Mouse (Mus musculus): ENCODE results near the gene Prr5. TPM values are rescaled to one million over a fixed set of nuclear protein-coding genes. Genes with fewer than 3 reads are reported as not detected.
"Not testable (repeated sequence)": the region's sequence is repeated elsewhere in the genome, so short reads cannot be mapped to it uniquely, and the experiment has no call there.

The Prr5 gene
- total and polyA plus RNA-seq, 2 experiments from 2014 or later = 34.2 to 36.6 TPM

DNA sequence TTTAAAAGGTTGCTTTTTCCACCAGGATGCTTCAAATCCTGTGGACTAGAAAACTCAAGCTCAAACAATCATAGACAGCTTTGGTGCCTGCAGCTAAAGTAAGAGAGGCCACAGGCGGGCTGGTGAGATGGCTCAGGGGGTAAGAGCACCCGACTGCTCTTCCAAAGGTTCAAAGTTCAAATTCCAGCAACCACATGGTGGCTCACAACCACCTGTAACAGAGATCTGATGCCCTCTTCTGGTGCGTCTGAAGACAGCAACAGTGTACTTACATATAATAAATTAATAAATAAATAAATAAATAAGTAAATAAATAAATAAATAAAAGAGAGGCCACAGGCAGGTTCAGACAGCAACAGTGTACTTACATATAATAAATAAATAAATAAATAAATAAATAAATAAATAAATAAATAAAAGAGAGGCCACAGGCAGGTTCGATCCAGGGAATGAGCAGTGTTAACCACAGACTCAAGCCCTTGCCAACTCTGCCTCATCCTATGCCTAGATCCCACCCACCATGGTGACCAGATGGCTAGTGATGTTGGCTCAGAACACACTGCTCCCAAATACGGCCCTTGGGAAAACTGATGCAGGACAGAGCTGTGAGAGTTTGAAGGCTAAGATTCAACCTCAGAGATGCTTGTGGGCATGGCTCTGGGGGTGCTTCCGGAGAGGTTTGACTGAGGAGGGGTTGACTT lies 48.3 kb downstream of the Prr5 start:
- not testable (repeated sequence) for H3K4me2 ChIP-seq (ENCODE audit: low read depth, low read length); H3K27ac ChIP-seq; H3K36me3 ChIP-seq (ENCODE audit: insufficient read depth, low read length); ATAC-seq; H3K4me1 ChIP-seq (ENCODE audit: insufficient read depth, low read length); H3K27me3 ChIP-seq (ENCODE audit: insufficient read depth, low read length); H3K9ac ChIP-seq (replicated peaks; ENCODE audit: low read length); H3K9me3 ChIP-seq (ENCODE audit: low read length); H3K4me3 ChIP-seq (ENCODE audit: low read length)
- peak; percentile 33 for DNase-seq (ENCODE audit: low spot score)
- WGBS = 66% methylated on average over 6 of the region's 6 CpGs
- TF ChIP-seq CTCF (IDR thresholded peaks at IDR 0.05; ENCODE audit: low read depth) = 0 out of 2 replicates have a peak, but pooled peaks have one; percentile 26

DNA sequence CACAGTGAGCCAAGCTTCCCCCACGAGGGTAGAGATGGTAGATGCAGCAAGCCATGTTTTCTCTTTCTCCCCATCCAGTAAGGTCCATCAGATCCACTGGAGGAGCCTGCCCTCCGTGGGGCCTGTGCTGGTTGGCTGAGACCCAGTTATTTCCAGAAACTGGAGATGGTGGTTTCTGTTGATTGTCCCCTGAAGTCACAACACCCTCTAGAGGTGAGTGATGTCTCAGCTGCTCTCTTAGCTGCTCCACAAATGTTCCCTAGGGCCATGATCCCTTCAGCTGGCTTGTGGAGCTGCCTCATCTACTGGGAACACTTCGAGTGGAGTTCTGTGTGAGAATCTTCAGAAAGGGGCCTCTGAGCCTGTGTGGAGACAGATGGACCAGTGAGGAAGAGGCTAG lies 49.4 kb downstream of the Prr5 start:
- peaks cover 9% of the 10 kb centered on the region; the same call in 1 of the 2 replicates for H3K4me1 ChIP-seq (ENCODE audit: insufficient read depth, low read length)
- ATAC-seq (no peak), DNase-seq (ENCODE audit: low spot score) (no peak)
- TF ChIP-seq CTCF (IDR thresholded peaks at IDR 0.05; ENCODE audit: low read depth) = no peak
- H3K4me2 ChIP-seq (ENCODE audit: low read depth, low read length) = no peak overlapping the region
- no peak overlapping the region for H3K4me3 ChIP-seq (ENCODE audit: low read length)
- 67% methylated on average over 3 of the region's 3 CpGs for WGBS
- no peak overlapping the region for H3K9ac ChIP-seq (replicated peaks; ENCODE audit: low read length)
- H3K27ac ChIP-seq = no peak overlapping the region
- no peaks in the 10 kb centered on the region for H3K9me3 ChIP-seq (ENCODE audit: low read length)
- no peaks in the 10 kb centered on the region for H3K36me3 ChIP-seq (ENCODE audit: insufficient read depth, low read length)
- 0 out of 2 replicates have a peak, but pooled peaks cover 3% of the 10 kb centered on the region for H3K27me3 ChIP-seq (ENCODE audit: insufficient read depth, low read length)

DNA sequence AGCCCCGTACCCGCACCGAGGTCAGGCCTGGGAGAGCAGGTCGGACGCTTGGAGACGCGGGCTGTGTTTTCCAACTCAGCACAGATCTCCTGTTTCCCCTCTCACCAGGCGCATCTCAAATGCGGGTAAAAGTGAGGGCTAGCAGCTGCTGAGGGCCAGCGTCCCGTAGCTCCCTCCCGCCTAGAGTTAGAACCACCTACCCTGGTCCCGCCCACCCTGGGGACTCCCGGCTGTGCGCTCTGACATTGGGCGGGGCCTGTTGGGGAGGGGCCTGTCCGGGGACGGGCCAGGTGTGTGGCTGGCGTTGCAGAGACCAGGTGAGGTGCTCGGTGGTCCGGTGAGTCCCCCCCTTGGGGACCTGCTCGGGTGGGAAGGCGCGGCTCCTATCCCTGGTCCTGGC lies 50.4 kb downstream of the Prr5 start, which contains the start of gene Arhgap8:
Arhgap8 (plus strand) TSS at position 262 of the 400 bp plus-strand sequence.
- no peak for DNase-seq (ENCODE audit: low spot score)
- Histone ChIP-seq H3K4me3 (ENCODE audit: low read length) (0 out of 2 replicates have a peak within 1 kb of the TSS, but pooled peaks have one; percentile 14), H3K4me1 (ENCODE audit: insufficient read depth, low read length) (peaks cover 9% of the 10 kb centered on the region; the same call in 1 of the 2 replicates), H3K9me3 (ENCODE audit: low read length) (no peaks in the 10 kb centered on the region), H3K27ac (no peak within 1 kb of the TSS), H3K9ac (replicated peaks; ENCODE audit: low read length) (no peak within 1 kb of the TSS), H3K36me3 (ENCODE audit: insufficient read depth, low read length) (no peaks in the 10 kb centered on the region), H3K4me2 (ENCODE audit: low read depth, low read length) (peak within 1 kb of the TSS; percentile 48), H3K27me3 (ENCODE audit: insufficient read depth, low read length) (0 out of 2 replicates have a peak, but pooled peaks cover 3% of the 10 kb centered on the region)
- WGBS = 5% methylated on average over 22 of the region's 24 CpGs
- no peak for TF ChIP-seq CTCF (IDR thresholded peaks at IDR 0.05; ENCODE audit: low read depth)
- ATAC-seq = no peak

DNA sequence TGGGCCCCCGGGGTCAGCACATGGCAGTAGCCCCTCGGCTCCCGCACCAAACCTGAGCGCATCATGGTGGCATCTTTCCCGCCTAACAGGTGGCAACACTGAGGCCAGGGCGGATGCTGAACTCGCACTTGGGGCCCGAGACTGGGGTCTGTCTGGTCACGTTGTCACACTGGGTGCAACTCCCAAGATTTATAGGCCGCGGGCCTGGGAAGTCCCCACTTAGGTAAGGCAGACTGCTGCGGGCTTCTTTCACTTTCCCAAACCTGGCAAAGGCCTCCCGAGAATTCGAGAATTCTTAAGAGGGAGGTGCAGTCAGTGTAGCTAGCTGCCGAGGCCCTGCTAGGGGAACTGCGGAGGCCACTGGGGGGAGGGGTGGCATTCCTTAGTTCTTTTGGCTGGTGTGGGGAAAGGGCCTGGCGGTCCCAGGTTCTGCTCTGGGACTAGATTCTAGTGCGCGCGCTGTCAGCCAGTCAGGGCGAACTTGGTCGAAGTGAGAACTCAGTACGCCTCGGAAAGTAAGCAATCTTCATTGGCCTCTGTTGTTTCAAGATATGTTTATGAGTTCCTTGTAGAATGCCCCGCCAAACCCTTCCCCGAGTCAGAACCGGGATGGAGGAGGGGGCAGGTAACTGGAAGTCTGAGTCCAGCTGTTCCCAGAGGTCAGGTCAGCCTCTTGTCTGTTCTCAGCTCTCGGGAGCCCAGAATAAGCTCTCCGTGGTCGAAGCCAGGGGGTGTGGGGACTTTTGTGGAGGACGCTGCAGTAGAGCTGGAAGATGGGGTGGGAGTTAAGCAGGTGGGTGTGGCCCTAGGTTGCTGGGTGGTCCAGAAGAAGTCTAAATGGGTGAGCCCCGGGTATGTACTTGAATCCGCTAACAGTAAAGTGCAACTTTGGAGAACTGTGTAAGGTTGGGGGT lies 51.1 kb downstream of the Prr5 start:
- no peak for ATAC-seq
- Histone ChIP-seq H3K9ac (replicated peaks; ENCODE audit: low read length) (no peak overlapping the region), H3K36me3 (ENCODE audit: insufficient read depth, low read length) (no peaks in the 10 kb centered on the region), H3K4me1 (ENCODE audit: insufficient read depth, low read length) (peaks cover 9% of the 10 kb centered on the region; the same call in 1 of the 2 replicates), H3K27me3 (ENCODE audit: insufficient read depth, low read length) (0 out of 2 replicates have a peak, but pooled peaks cover 3% of the 10 kb centered on the region), H3K4me3 (ENCODE audit: low read length) (0 out of 2 replicates have a peak overlapping the region, but pooled peaks have one; percentile 14), H3K9me3 (ENCODE audit: low read length) (no peaks in the 10 kb centered on the region), H3K27ac (no peak overlapping the region), H3K4me2 (ENCODE audit: low read depth, low read length) (peak overlapping the region; percentile 48)
- 10% methylated on average over 33 of the region's 33 CpGs for WGBS
- no peak for DNase-seq (ENCODE audit: low spot score)
- no peak for TF ChIP-seq CTCF (IDR thresholded peaks at IDR 0.05; ENCODE audit: low read depth)

DNA sequence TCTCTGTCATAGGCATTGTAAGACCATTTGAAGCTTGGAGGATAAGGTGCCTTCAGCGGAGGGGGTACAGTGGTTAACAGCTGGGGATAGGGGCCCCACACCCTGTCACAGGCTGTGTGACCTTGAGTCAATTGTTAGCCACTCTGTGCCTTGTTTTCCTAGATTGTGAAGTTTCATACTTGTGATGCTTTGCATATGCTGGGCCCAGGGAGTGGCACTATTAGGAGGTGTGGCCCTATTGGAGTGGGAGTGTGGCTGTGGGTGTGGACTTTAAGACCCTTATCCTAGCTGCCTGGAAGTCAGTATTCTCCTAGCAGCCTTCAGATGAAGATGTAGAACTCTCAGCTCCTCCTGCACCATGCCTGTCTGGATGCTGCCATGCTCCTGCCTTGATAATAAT lies 54.2 kb downstream of the Prr5 start:
- not testable (repeated sequence) for H3K9ac ChIP-seq (replicated peaks; ENCODE audit: low read length); H3K4me1 ChIP-seq (ENCODE audit: insufficient read depth, low read length); H3K9me3 ChIP-seq (ENCODE audit: low read length); H3K4me2 ChIP-seq (ENCODE audit: low read depth, low read length); H3K27ac ChIP-seq; H3K36me3 ChIP-seq (ENCODE audit: insufficient read depth, low read length); DNase-seq (ENCODE audit: low spot score); H3K27me3 ChIP-seq (ENCODE audit: insufficient read depth, low read length); H3K4me3 ChIP-seq (ENCODE audit: low read length); ATAC-seq
- 96% methylated on average over 1 of the region's 1 CpGs for WGBS

DNA sequence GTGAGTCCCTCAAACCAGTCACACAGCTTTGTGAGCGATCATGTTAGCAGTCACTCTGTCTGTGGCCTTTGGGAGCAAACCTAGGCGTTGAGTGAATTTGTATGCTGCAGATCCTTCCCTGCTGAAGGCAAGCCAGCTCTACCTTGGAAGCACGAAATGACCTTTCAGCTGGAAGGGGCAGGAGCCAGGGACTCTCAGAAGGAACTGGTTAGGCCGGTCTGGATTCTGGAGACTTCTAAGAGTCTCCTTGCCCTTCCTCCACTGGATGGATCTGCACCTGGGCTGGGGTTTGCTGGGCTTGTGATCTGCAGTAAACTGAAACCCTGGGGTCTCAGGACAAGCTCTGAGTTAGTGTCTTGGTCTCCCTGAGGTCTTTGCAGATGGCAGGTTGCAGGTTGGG lies 54.8 kb downstream of the Prr5 start:
- Histone ChIP-seq H3K4me3 (ENCODE audit: low read length) (no peak overlapping the region), H3K4me1 (ENCODE audit: insufficient read depth, low read length) (peaks cover 10% of the 10 kb centered on the region; the same call in 1 of the 2 replicates), H3K27ac (no peak overlapping the region), H3K36me3 (ENCODE audit: insufficient read depth, low read length) (no peaks in the 10 kb centered on the region), H3K27me3 (ENCODE audit: insufficient read depth, low read length) (0 out of 2 replicates have a peak, but pooled peaks cover 3% of the 10 kb centered on the region), H3K4me2 (ENCODE audit: low read depth, low read length) (no peak overlapping the region), H3K9me3 (ENCODE audit: low read length) (no peaks in the 10 kb centered on the region), H3K9ac (replicated peaks; ENCODE audit: low read length) (no peak overlapping the region)
- no peak for DNase-seq (ENCODE audit: low spot score)
- WGBS = 71% methylated on average over 4 of the region's 4 CpGs
- TF ChIP-seq CTCF (IDR thresholded peaks at IDR 0.05; ENCODE audit: low read depth) = no peak
- ATAC-seq = no peak

All from hindbrain, postnatal 0 days (tissue).